Mouse (Mus musculus): ENCODE measurements around the gene Ddx42. TPM values are rescaled to one million over a fixed set of nuclear protein-coding genes. Genes with fewer than 3 reads are reported as not detected.
A peak's percentile ranks its signal among the peaks of the same experiment; 100 is the strongest.

The Ddx42 gene
- polyA plus RNA-seq, 2 experiments from 2014 or later: 84.7 to 135 TPM

- no peak for ATAC-seq
These were observed 51.8 kb downstream of the Ddx42 start for GRCm38 (mm10) chr11:106268326-106269059.

- no peak for ATAC-seq
These were observed 52.3 kb downstream of the Ddx42 start for GRCm38 (mm10) chr11:106269060-106269431.

- no peak for ATAC-seq
These were observed 54.5 kb downstream of the Ddx42 start for GRCm38 (mm10) chr11:106271131-106271793.

GRCm38 (mm10) chr11:106271794-106272643, 55.3 kb downstream of the Ddx42 start:
- no peak for ATAC-seq

GRCm38 (mm10) chr11:106272644-106273310, 56.1 kb downstream of the Ddx42 start, which contains the start of gene Smarcd2:
Smarcd2 (minus strand) TSS chr11:106272972.
- peak; percentile 85 for ATAC-seq

GRCm38 (mm10) chr11:106273311-106273684, 56.6 kb downstream of the Ddx42 start:
- ATAC-seq: no peak

GRCm38 (mm10) chr11:106273811-106274210, 57.1 kb downstream of the Ddx42 start:
- no peak for ATAC-seq

GRCm38 (mm10) chr11:106274374-106274773, 57.6 kb downstream of the Ddx42 start:
- ATAC-seq: no peak

GRCm38 (mm10) chr11:106274971-106275411, 58.3 kb downstream of the Ddx42 start:
- no peak for ATAC-seq

GRCm38 (mm10) chr11:106276454-106276853, 59.7 kb downstream of the Ddx42 start, which contains the start of gene Tcam1:
Tcam1 (plus strand) TSS chr11:106276672.
- peak; percentile 83 for ATAC-seq

- no peak for ATAC-seq
These were observed 65.7 kb downstream of the Ddx42 start for GRCm38 (mm10) chr11:106282452-106282851.

- ATAC-seq: no peak
These were observed 66.6 kb downstream of the Ddx42 start for GRCm38 (mm10) chr11:106283371-106283770.

GRCm38 (mm10) chr11:106284126-106284525, 67.4 kb downstream of the Ddx42 start:
- no peak for ATAC-seq

- no peak for ATAC-seq
These were observed 69.5 kb downstream of the Ddx42 start for GRCm38 (mm10) chr11:106286206-106286605.

- no peak for ATAC-seq
These were observed 70.3 kb downstream of the Ddx42 start for GRCm38 (mm10) chr11:106286987-106287386.

- no peak for ATAC-seq
These were observed 72.6 kb downstream of the Ddx42 start for GRCm38 (mm10) chr11:106289369-106289768.

GRCm38 (mm10) chr11:106290376-106290775, 73.7 kb downstream of the Ddx42 start:
- no peak for ATAC-seq

GRCm38 (mm10) chr11:106291861-106292260, 75.1 kb downstream of the Ddx42 start:
- ATAC-seq: no peak
